Mouse (Mus musculus): ENCODE measurements around the gene Nim1k. TPM values are rescaled to one million over a fixed set of nuclear protein-coding genes. Genes with fewer than 3 reads are reported as not detected.

Gene Nim1k
- polyA plus RNA-seq, 1 experiment from 2014 or later: 1.7 TPM

DNA sequence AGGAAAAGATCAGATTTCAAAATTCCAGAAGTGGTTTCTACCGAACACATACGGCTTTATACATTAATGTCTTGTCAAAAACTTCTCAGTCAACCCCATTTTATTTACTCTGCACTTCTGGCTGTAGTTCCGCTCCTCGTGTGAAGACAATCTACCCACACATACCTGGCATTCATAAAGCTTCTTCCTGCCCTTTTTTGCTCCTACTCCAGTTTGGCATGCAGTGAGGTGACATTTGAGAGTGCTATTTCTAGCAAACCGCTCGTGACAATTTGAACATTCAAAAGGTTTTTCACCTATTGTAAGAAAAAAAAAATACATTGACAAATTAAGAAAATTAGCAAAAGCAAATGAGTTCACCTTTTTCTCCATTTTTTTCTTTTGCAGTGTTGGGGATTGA is 12.9 kb upstream of the Nim1k start:
- no peak overlapping the region for H3K4me3 ChIP-seq (ENCODE audit: low read depth, low read length)
- DNase-seq (ENCODE audit: low spot score) (no peak), ATAC-seq (ENCODE audit: insufficient read depth, low FRiP score, low TSS enrichment) (no peak)
- no peaks in the 10 kb centered on the region for H3K27me3 ChIP-seq (ENCODE audit: control insufficient read depth, insufficient read depth, low read length)
- H3K4me2 ChIP-seq (ENCODE audit: low read depth): no peak overlapping the region
- no peak overlapping the region for H3K9ac ChIP-seq (ENCODE audit: low read length)
- 86% methylated on average over 6 of the region's 6 CpGs for WGBS
- H3K9me3 ChIP-seq (ENCODE audit: control insufficient read depth, low read length): no peaks in the 10 kb centered on the region
- H3K27ac ChIP-seq (ENCODE audit: low read depth, low read length): no peak overlapping the region
- H3K4me1 ChIP-seq (ENCODE audit: control insufficient read depth, insufficient read depth, low read length): no peaks in the 10 kb centered on the region
- peaks cover 16% of the 10 kb centered on the region for H3K36me3 ChIP-seq (ENCODE audit: control insufficient read depth, insufficient read depth, low read length)

DNA sequence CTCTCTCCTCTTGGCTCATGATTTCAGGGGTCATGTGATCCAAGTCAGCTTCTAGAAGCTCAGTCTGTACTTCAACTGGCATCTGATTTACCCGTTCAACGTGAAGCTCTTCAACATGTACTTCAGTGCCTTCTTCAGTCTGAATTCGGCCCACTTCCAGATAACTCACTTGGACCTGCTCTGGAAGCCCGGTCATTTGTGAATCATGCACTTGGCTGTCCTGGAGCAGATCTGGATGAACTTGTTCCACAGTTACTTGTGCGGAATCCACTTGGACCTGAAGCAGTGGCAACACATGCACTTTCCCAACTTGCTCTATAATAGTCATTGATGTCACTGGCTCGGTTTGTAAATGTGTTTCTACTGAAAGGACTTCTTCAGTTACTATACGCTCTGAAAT is 10.8 kb upstream of the Nim1k start:
- no peaks in the 10 kb centered on the region for H3K27me3 ChIP-seq (ENCODE audit: control insufficient read depth, insufficient read depth, low read length)
- H3K4me2 ChIP-seq (ENCODE audit: low read depth): no peak overlapping the region
- H3K27ac ChIP-seq (ENCODE audit: low read depth, low read length): no peak overlapping the region
- H3K9ac ChIP-seq (ENCODE audit: low read length): no peak overlapping the region
- no peaks in the 10 kb centered on the region for H3K9me3 ChIP-seq (ENCODE audit: control insufficient read depth, low read length)
- H3K36me3 ChIP-seq (ENCODE audit: control insufficient read depth, insufficient read depth, low read length): peaks cover 12% of the 10 kb centered on the region
- DNase-seq (ENCODE audit: low spot score) (no peak), ATAC-seq (ENCODE audit: insufficient read depth, low FRiP score, low TSS enrichment) (no peak)
- H3K4me3 ChIP-seq (ENCODE audit: low read depth, low read length): no peak overlapping the region
- 95% methylated on average over 7 of the region's 7 CpGs for WGBS
- H3K4me1 ChIP-seq (ENCODE audit: control insufficient read depth, insufficient read depth, low read length): no peaks in the 10 kb centered on the region

DNA sequence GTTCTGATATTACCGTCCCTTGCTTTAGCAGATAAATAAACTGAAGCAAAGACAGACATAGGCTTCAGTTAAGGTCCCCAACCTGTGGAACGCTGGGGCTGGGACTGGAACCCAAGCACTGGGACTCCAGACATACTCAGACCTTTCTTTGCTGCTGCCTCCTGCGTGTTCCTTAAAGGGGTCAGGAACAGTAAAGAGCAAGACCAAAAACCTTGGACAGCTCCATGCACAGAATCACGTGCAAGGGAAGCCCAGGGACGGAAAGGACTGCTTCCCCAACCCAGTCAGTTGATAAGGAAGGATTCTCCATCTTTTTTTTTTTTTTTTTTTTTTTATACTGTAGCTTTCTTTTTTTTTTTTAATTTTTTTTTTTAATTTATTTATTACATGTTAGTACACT is 1.1 kb upstream of the Nim1k start:
- ATAC-seq (ENCODE audit: insufficient read depth, low FRiP score, low TSS enrichment) (no peak), DNase-seq (ENCODE audit: low spot score) (no peak)
- Histone ChIP-seq H3K4me2 (ENCODE audit: low read depth) (no peak overlapping the region), H3K36me3 (ENCODE audit: control insufficient read depth, insufficient read depth, low read length) (no peaks in the 10 kb centered on the region), H3K9ac (ENCODE audit: low read length) (no peak overlapping the region), H3K27ac (ENCODE audit: low read depth, low read length) (no peak overlapping the region), H3K4me3 (ENCODE audit: low read depth, low read length) (no peak overlapping the region), H3K4me1 (ENCODE audit: control insufficient read depth, insufficient read depth, low read length) (peaks cover 9% of the 10 kb centered on the region; the same call in 1 of the 2 replicates), H3K9me3 (ENCODE audit: control insufficient read depth, low read length) (no peaks in the 10 kb centered on the region), H3K27me3 (ENCODE audit: control insufficient read depth, insufficient read depth, low read length) (no peaks in the 10 kb centered on the region)
- 29% methylated on average over 5 of the region's 5 CpGs for WGBS

DNA sequence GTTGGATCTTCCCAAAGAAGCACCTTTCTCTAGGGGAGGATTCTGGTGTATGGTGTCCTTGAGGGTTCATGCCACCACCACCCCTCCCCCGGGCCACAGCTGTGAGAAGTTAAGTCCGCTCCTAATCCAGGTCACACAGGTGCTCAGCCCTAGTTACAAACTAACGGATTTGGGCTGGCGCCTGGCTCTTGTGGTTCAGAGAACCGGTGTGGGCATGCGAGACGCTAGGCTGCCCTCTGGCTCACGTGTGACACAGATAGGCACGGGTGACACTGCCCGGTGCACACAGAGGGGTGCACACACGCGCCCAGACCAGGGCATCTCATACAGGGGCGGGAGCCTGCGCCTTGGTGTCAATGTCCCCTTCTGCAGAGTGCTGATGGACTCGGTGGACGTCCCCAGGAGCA is 538 bp downstream of the Nim1k start:
- peak; percentile 47 for DNase-seq (ENCODE audit: low spot score)
- peak overlapping the region; percentile 34; the same call in 1 of the 2 replicates for H3K27ac ChIP-seq (ENCODE audit: low read depth, low read length)

DNA sequence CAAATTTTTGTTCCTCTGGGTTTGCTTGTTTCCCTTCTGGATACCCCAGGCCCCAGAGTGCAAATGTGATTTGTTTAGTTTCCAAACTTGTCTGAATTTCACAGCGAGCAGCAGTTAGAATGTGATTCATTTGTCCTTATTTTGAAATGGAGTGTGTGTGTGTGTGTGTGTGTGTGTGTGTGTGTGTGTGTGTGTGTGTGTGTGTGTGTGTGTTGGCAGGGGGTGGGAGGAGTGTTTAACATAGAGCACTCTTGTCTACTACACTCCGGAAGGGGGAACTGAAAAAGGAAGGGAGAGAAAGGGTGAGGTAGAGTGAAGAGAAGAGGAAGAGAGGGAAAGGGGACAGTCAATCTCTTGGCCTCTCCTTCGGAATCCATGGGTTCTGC is 1.1 kb downstream of the Nim1k start:
- Histone ChIP-seq H3K36me3 (ENCODE audit: control insufficient read depth, insufficient read depth, low read length) (no peaks in the 10 kb centered on the region), H3K4me3 (ENCODE audit: low read depth, low read length) (no peak overlapping the region), H3K4me2 (ENCODE audit: low read depth) (peak overlapping the region; percentile 97), H3K27me3 (ENCODE audit: control insufficient read depth, insufficient read depth, low read length) (no peaks in the 10 kb centered on the region), H3K9me3 (ENCODE audit: control insufficient read depth, low read length) (no peaks in the 10 kb centered on the region), H3K9ac (ENCODE audit: low read length) (no peak overlapping the region), H3K4me1 (ENCODE audit: control insufficient read depth, insufficient read depth, low read length) (peaks cover 9% of the 10 kb centered on the region; the same call in 1 of the 2 replicates), H3K27ac (ENCODE audit: low read depth, low read length) (no peak overlapping the region)
- DNase-seq (ENCODE audit: low spot score) (no peak), ATAC-seq (ENCODE audit: insufficient read depth, low FRiP score, low TSS enrichment) (no peak)
- WGBS: 23% methylated on average over 3 of the region's 3 CpGs

More for the DNA sequence above, 538 bp downstream of the Nim1k start:
- WGBS: 1% methylated on average over 16 of the region's 16 CpGs
- H3K9ac ChIP-seq (ENCODE audit: low read length): peak overlapping the region; percentile 72
- no peaks in the 10 kb centered on the region for H3K27me3 ChIP-seq (ENCODE audit: control insufficient read depth, insufficient read depth, low read length)
- peak overlapping the region; percentile 97 for H3K4me2 ChIP-seq (ENCODE audit: low read depth)
- no peaks in the 10 kb centered on the region for H3K36me3 ChIP-seq (ENCODE audit: control insufficient read depth, insufficient read depth, low read length)
- no peaks in the 10 kb centered on the region for H3K9me3 ChIP-seq (ENCODE audit: control insufficient read depth, low read length)
- ATAC-seq (ENCODE audit: insufficient read depth, low FRiP score, low TSS enrichment): peak; percentile 55
- H3K4me1 ChIP-seq (ENCODE audit: control insufficient read depth, insufficient read depth, low read length): peaks cover 9% of the 10 kb centered on the region; the same call in 1 of the 2 replicates
- peak overlapping the region; percentile 55 for H3K4me3 ChIP-seq (ENCODE audit: low read depth, low read length)

DNA sequence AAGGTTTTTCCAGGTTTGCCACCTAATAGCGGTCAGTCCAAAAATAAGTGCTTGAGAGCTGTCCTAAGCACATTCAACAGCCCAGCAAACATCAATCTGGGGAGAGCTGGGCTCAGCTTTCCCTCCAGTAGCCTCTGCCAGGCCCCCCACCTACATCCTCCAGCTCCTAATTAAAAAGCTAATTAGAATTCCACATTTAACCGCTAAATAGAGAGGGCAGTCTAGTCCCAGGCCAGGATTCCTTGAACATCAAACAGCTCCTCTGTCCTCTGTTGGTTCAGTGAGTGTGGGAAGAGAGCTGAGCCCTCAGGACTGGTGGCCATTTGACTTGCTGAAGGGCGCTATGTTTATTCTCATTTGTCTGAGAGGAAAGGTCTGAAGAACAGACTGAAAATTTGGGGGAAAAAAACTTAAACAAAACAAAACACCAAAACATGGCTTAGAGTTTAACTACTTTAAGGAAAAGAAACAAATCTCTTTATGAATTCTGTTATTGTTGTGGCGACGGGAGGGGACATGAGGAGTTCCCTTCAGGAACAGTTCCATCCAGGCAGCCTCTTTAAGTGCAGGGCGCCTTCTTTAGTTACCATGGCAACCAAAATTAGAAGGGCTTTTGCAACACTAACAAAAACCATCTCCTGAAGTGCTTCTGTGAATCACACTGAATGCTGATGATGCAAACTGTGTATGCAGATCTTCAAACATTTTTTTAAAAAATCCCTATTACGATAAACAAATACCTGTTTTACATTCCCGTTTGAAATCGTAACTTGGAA is 1.6 kb downstream of the Nim1k start:
- Histone ChIP-seq H3K36me3 (ENCODE audit: control insufficient read depth, insufficient read depth, low read length) (no peaks in the 10 kb centered on the region), H3K27me3 (ENCODE audit: control insufficient read depth, insufficient read depth, low read length) (no peaks in the 10 kb centered on the region), H3K9ac (ENCODE audit: low read length) (no peak overlapping the region), H3K4me1 (ENCODE audit: control insufficient read depth, insufficient read depth, low read length) (peaks cover 9% of the 10 kb centered on the region; the same call in 1 of the 2 replicates), H3K9me3 (ENCODE audit: control insufficient read depth, low read length) (no peaks in the 10 kb centered on the region), H3K4me2 (ENCODE audit: low read depth) (no peak overlapping the region), H3K27ac (ENCODE audit: low read depth, low read length) (no peak overlapping the region), H3K4me3 (ENCODE audit: low read depth, low read length) (no peak overlapping the region)
- 62% methylated on average over 9 of the region's 9 CpGs for WGBS
- ATAC-seq (ENCODE audit: insufficient read depth, low FRiP score, low TSS enrichment) (no peak), DNase-seq (ENCODE audit: low spot score) (no peak)

DNA sequence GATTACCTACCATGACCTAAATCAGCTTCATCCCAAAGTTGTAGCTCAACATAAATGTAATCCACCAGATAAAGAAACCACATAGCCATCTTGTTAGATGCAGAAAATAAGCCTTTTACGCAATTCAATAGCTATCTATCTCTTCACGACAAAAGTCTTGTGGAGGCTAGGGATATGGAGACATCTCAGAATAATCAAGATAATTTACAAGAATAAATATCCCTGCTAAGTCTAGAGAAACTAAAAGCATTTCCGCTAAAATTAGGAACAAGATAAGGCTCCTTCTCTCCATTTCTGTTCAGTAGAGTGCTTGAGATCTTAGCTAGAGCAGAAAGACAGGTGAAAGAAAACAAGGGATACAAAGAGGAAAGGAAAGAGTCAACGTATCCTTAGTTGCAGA is 8.8 kb downstream of the Nim1k start:
- 88% methylated on average over 4 of the region's 4 CpGs for WGBS
- Histone ChIP-seq H3K36me3 (ENCODE audit: control insufficient read depth, insufficient read depth, low read length) (no peaks in the 10 kb centered on the region), H3K27ac (ENCODE audit: low read depth, low read length) (no peak overlapping the region)

DNA sequence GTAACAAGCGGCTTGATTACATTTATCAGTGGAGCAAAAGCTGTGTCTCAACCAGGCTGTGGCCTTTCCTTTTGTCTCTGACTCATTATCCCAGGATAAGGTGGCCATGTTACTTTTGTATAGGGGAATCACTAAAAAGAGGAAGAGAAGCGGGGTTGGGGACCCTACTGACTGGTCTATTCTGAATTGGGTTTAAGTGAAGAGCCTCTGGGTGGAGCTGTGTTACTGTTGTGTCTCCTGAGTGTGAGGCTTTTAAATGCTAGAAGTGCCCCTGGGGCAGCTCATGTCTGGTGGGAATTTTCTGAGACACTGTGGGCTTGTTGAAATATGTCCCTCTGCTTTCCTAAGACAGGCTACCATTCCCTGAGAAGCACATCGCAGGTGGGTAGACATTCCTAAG is 12.2 kb downstream of the Nim1k start:
- no peak for DNase-seq (ENCODE audit: low spot score)
- Histone ChIP-seq H3K9ac (ENCODE audit: low read length) (no peak overlapping the region), H3K4me2 (ENCODE audit: low read depth) (no peak overlapping the region), H3K36me3 (ENCODE audit: control insufficient read depth, insufficient read depth, low read length) (no peaks in the 10 kb centered on the region), H3K27me3 (ENCODE audit: control insufficient read depth, insufficient read depth, low read length) (no peaks in the 10 kb centered on the region), H3K9me3 (ENCODE audit: control insufficient read depth, low read length) (no peaks in the 10 kb centered on the region), H3K4me1 (ENCODE audit: control insufficient read depth, insufficient read depth, low read length) (peaks cover 4% of the 10 kb centered on the region; the same call in 1 of the 2 replicates), H3K4me3 (ENCODE audit: low read depth, low read length) (no peak overlapping the region), H3K27ac (ENCODE audit: low read depth, low read length) (no peak overlapping the region)
- no peak for ATAC-seq (ENCODE audit: insufficient read depth, low FRiP score, low TSS enrichment)
- 78% methylated on average over 3 of the region's 3 CpGs for WGBS

More for the DNA sequence above, 8.8 kb downstream of the Nim1k start:
- H3K9me3 ChIP-seq (ENCODE audit: control insufficient read depth, low read length): no peaks in the 10 kb centered on the region
- no peaks in the 10 kb centered on the region for H3K27me3 ChIP-seq (ENCODE audit: control insufficient read depth, insufficient read depth, low read length)
- H3K4me3 ChIP-seq (ENCODE audit: low read depth, low read length): no peak overlapping the region
- ATAC-seq (ENCODE audit: insufficient read depth, low FRiP score, low TSS enrichment): no peak
- H3K4me1 ChIP-seq (ENCODE audit: control insufficient read depth, insufficient read depth, low read length): peaks cover under 1% of the 10 kb centered on the region; the same call in 1 of the 2 replicates
- DNase-seq (ENCODE audit: low spot score): no peak
- H3K9ac ChIP-seq (ENCODE audit: low read length): no peak overlapping the region
- no peak overlapping the region for H3K4me2 ChIP-seq (ENCODE audit: low read depth)

Data from neural tube, embryonic 11.5 days (tissue).